Mouse (Mus musculus) liver, embryonic 14.5 days (tissue): Measurements from ENCODE around the gene Dusp12. TPM values are rescaled to one million over a fixed set of nuclear protein-coding genes. Genes with fewer than 3 reads are reported as not detected.

Experiments
- ATAC-seq: fragments of 200-750 bp; cut with Nextera tagmentation; 2 replicates; pipeline ENCODE4 v1.8.0; 2017; ENCODE audit warnings: moderate number of reproducible peaks, mild to moderate bottlenecking, moderate library complexity; ENCODE audit not compliant: insufficient read depth
- DNase-seq, 3 experiments: peaks; one replicate each; pipeline ENCODE4 v3.0.0-alpha.2; 2012 to 2013; ENCODE audit warnings: low read depth in 3 of 3, low spot score in 3 of 3
- H3K27ac ChIP-seq: fragments of 300-500 bp; sonication (generic); 2 replicates; pipeline ENCODE4 v1.5.1; 2014; ENCODE audit warnings: moderate library complexity, mild to moderate bottlenecking, control low read depth, inconsistent platforms
- H3K27me3 ChIP-seq: fragments of 300-500 bp; sonication (generic); 2 replicates; pipeline ENCODE4 v1.6.1; 2014; ENCODE audit warnings: mild to moderate bottlenecking, low read length, moderate library complexity; ENCODE audit not compliant: control insufficient read depth, insufficient read depth
- H3K36me3 ChIP-seq: fragments of 300-500 bp; sonication (generic); replicated peaks from 2 replicates; pipeline ENCODE4 v1.6.1; 2014; ENCODE audit warnings: low read depth; ENCODE audit not compliant: control insufficient read depth, insufficient read depth
- H3K4me1 ChIP-seq, 2 experiments: fragments of 200-500 bp in 1 of 2; fragments of 300-500 bp in 1 of 2; sonication (generic) in 1 of 2; replicated peaks; 2 replicates each; pipeline ENCODE4 v1.6.1; 2012 to 2014; ENCODE audit warnings: antibody characterized with exemption in 1 of 2, inconsistent platforms in 1 of 2, low read length in 1 of 2; ENCODE audit not compliant: control insufficient read depth in 2 of 2, insufficient read depth in 2 of 2
- H3K4me2 ChIP-seq: fragments of 300-500 bp; sonication (generic); 2 replicates; pipeline ENCODE4 v1.6.1; 2014; ENCODE audit warnings: low read depth, mild to moderate bottlenecking, control low read depth, moderate library complexity
- H3K4me3 ChIP-seq, 2 experiments: fragments of 200-500 bp in 1 of 2; fragments of 300-500 bp in 1 of 2; sonication (generic) in 1 of 2; 2 replicates each; pipeline ENCODE4 v1.5.1; 2012 to 2014; ENCODE audit warnings: low read depth in 2 of 2, low read length in 2 of 2, mild to moderate bottlenecking in 2 of 2, control low read depth in 1 of 2, inconsistent platforms in 1 of 2, moderate library complexity in 1 of 2; ENCODE audit not compliant: insufficient read depth in 1 of 2
- H3K9ac ChIP-seq: fragments of 300-500 bp; sonication (generic); replicated peaks from 2 replicates; pipeline ENCODE4 v1.6.1; 2014; ENCODE audit warnings: mild to moderate bottlenecking, control low read depth, moderate library complexity
- H3K9me3 ChIP-seq: fragments of 300-500 bp; sonication (generic); 2 replicates; pipeline ENCODE4 v1.6.1; 2016; ENCODE audit warnings: low read length, mixed read lengths; ENCODE audit not compliant: control insufficient read depth
- CTCF ChIP-seq: IDR thresholded peaks from 2 replicates; pipeline ENCODE4 v1.5.1; 2016; ENCODE audit warnings: antibody characterized with exemption, low read depth, control low read depth
- EP300 ChIP-seq: IDR thresholded peaks from 2 replicates; pipeline ENCODE4 v1.6.1; 2016; ENCODE audit warnings: antibody characterized with exemption, low read depth
- WGBS: fragments of 180-500 bp; shearing (Covaris S2); extraction: QIAGEN DNeasy Blood & Tissue Kit; methylation state at CpG from one replicate; pipeline ENCODE4 v1.1.7; 2014; ENCODE audit not compliant: insufficient replicate concordance; 5-methylcytosine and 5-hydroxymethylcytosine counted together
- polyA plus RNA-seq, 2 experiments: library from polyadenylated mRNA; depleted of rRNA in 1 of 2; stranded (reverse) in 1 of 2; unstranded in 1 of 2; fragments of >200 nt; fragmentation: Nextera tagmentation in 1 of 2; extraction: Ambion mirVana in 1 of 2; gene quantifications; 2 replicates each; pipeline versions ENCODE4 v1.2.1 to v1.2.3; 2012 to 2014

Dusp12 gene
- polyA plus RNA-seq, 2 experiments = 13.6 to 19.1 TPM

- H3K27ac ChIP-seq = no peak overlapping the region
- peak overlapping the region; percentile 50 for H3K4me2 ChIP-seq
- H3K9me3 ChIP-seq = no peaks in the 10 kb centered on the region
- H3K4me3 ChIP-seq = peak overlapping the region; percentile 22 to 23; a peak in 3 of 4 replicates
- WGBS = 2% methylated on average over 71 of the region's 71 CpGs
- peaks cover 37% of the 10 kb centered on the region for H3K27me3 ChIP-seq
- TF ChIP-seq CTCF (no peak), EP300 (no peak)
- ATAC-seq (no peak; the same call in 1 of the 2 replicates), DNase-seq (no peak)
- no peaks in the 10 kb centered on the region for H3K4me1 ChIP-seq
- H3K36me3 ChIP-seq = no peaks in the 10 kb centered on the region
- no peak overlapping the region; the same call in 1 of the 2 replicates for H3K9ac ChIP-seq
Observed at GRCm38 (mm10) chr1:170907456-170908191, 22.3 kb upstream of the Dusp12 start.

- 27% methylated on average over 11 of the region's 11 CpGs for whole genome bisulfite sequencing
- Histone ChIP-seq H3K27me3 (peaks cover 37% of the 10 kb centered on the region), H3K4me2 (peak overlapping the region; percentile 50), H3K4me1 (no peaks in the 10 kb centered on the region), H3K4me3 (no peak overlapping the region), H3K9me3 (no peaks in the 10 kb centered on the region), H3K27ac (no peak overlapping the region), H3K9ac (no peak overlapping the region; the same call in 1 of the 2 replicates), H3K36me3 (no peaks in the 10 kb centered on the region)
- TF ChIP-seq CTCF = no peak
- no peak for TF ChIP-seq EP300
- no peak for ATAC-seq
- DNase-seq = no peak
Observed at GRCm38 (mm10) chr1:170907111-170907455, 21.7 kb upstream of the Dusp12 start.

GRCm38 (mm10) chr1:170903485-170903884, 18.1 kb upstream of the Dusp12 start:
- Histone ChIP-seq H3K27me3 (peaks cover 27% of the 10 kb centered on the region), H3K36me3 (no peaks in the 10 kb centered on the region), H3K4me1 (no peaks in the 10 kb centered on the region), H3K4me3 (no peak overlapping the region), H3K9me3 (no peaks in the 10 kb centered on the region), H3K4me2 (no peak overlapping the region), H3K27ac (no peak overlapping the region), H3K9ac (no peak overlapping the region)
- TF ChIP-seq CTCF (no peak), EP300 (no peak)
- no peak for ATAC-seq
- no peak for DNase-seq
- WGBS = 32% methylated on average over 5 of the region's 5 CpGs

GRCm38 (mm10) chr1:170901536-170902238, 16.3 kb upstream of the Dusp12 start:
- 31% methylated on average over 10 of the region's 10 CpGs for WGBS
- ATAC-seq (peak; percentile 60; the same call in 1 of the 2 replicates), DNase-seq (peak; percentile 66 to 74 (median 71))
- H3K27ac ChIP-seq = no peak overlapping the region
- no peaks in the 10 kb centered on the region for H3K4me1 ChIP-seq
- peak overlapping the region; percentile 53 for H3K4me2 ChIP-seq
- peak; percentile 86 for TF ChIP-seq CTCF
- TF ChIP-seq EP300 = no peak
- no peak overlapping the region for H3K9ac ChIP-seq
- H3K36me3 ChIP-seq = no peaks in the 10 kb centered on the region
- H3K27me3 ChIP-seq = peaks cover 9% of the 10 kb centered on the region
- H3K4me3 ChIP-seq = no peak overlapping the region
- no peaks in the 10 kb centered on the region for H3K9me3 ChIP-seq
